Mouse (Mus musculus) frontal cortex, postnatal 14 days (tissue): ENCODE data around the gene BC080695.
"Not testable (repeated sequence)": the region's sequence is repeated elsewhere in the genome, so short reads cannot be mapped to it uniquely, and the experiment has no call there.

Source experiments
- DNase-seq, 2 experiments: peaks; one replicate each; pipeline ENCODE4 v3.0.0; 2022; ENCODE audit warnings: low spot score in 2 of 2

Gene BC080695

DNA sequence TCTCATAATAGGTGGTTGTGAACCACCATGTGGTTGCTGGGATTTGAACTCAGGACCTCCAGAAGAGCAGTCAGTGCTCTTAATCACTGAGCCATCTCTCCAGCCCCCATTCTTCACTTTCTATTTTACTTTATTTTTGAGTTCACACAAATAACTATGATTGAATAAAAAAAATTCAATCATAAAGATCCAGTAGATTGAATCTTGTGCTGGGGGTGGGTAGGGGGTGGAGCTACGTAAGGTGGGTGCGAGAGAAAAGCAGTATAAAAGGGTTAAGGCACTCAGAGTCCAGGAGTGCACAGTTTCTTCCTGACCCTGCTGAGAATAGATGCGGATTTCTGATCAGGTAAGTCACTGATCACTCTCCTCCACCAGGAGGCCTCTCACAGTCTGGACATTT is at the start of gene BC080695, which contains the start of gene Gm13057:
TSS of gene BC080695 (plus strand) at position 301 of the 400 bp plus-strand sequence.
TSS of gene Gm13057 (plus strand) at position 310 of the 400 bp plus-strand sequence.
- not testable (repeated sequence) for DNase-seq

DNA sequence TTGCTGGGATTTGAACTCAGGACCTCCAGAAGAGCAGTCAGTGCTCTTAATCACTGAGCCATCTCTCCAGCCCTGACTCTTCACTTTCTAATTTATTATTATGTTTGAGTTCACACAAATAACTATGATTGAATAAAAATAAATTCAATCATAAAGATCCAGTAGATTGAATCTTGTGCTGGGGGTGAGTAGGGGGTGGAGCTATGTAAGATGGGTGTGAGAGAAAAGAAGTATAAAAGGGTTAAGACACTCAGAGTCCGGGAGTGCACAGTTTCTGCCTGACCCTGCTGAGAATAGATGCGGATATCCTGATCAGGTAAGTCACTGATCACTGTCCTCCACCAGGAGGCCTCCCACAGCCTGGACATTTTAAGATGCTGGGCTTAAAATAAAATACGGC is 40.5 kb upstream of the BC080695 start, which contains the start of gene Gm13043:
TSS of gene Gm13043 (plus strand) at position 301 of the 400 bp plus-strand sequence.
- no peak for DNase-seq

DNA sequence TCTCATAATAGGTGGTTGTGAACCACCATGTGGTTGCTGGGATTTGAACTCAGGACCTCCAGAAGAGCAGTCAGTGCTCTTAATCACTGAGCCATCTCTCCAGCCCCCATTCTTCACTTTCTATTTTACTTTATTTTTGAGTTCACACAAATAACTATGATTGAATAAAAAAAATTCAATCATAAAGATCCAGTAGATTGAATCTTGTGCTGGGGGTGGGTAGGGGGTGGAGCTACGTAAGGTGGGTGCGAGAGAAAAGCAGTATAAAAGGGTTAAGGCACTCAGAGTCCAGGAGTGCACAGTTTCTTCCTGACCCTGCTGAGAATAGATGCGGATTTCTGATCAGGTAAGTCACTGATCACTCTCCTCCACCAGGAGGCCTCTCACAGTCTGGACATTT is 15.8 kb upstream of the BC080695 start, which contains the start of gene Gm13040:
TSS of gene Gm13040 (plus strand) at position 301 of the 400 bp plus-strand sequence.
- DNase-seq: not testable (repeated sequence)

DNA sequence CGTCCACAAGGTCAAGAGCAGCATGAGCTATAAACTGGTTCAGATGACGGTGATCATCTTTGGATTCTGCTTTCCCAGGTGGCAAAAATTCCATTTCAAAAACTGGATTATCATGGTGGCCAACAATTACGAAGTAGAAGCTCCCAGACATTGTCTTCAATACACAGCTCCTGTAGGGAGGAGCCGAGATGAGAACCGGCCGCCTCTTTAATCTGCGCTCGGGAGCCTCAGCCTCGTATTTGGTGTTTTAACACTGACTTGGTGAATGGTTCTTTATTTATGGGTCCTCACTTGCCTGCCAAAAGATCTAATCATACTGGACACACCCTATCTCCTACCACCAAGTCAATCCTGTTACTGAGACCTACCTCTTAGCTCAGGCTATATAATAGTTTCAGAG is 60.4 kb downstream of the BC080695 start:
- not testable (repeated sequence) for DNase-seq

DNA sequence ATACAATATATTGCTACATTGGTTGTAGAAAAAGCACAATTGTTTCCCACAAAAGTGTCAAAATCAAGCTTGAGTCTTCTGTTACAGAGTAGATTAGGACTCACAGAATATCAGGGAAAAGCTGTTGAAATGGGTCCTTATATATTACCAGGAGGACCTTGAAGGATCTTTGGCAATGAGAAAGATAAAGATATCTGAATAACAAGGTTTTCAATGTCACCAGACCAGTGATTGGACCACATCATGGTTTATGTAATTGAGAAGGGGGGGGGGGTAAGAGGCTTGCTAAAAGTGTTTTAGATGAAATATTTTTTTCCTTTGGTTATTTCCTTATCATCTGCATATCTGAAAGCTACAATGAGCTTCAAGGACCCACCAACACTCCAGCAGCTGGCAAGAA is 63.2 kb downstream of the BC080695 start, which contains the start of gene Gm13083:
TSS of gene Gm13083 (plus strand) at position 301 of the 400 bp plus-strand sequence.
- not testable (repeated sequence) for DNase-seq

DNA sequence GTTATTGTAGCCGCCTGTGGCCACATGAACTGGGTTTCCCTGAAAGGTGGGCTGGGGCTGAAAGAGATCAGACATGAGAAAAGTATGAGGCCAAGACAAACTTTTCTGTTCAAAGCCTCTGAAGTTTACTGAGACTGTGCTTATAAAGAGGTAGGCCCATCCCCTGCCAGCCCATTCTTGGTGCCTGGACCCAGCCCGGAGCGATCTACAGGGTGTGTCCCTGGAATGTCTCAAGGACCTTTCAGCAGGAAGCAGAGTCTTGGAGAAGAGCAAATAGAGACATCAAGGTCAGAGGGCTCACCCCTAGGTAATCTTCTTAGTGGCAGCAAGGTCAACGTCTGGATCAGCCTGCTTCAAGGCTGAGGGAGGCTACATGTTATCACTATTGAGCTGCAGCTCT is 66.6 kb downstream of the BC080695 start:
- DNase-seq: not testable (repeated sequence)
